Mouse (Mus musculus) left cerebral cortex, adult 11 months (tissue): ENCODE results near the gene Gm20388.
"Not testable (repeated sequence)": the region's sequence is repeated elsewhere in the genome, so short reads cannot be mapped to it uniquely, and the experiment has no call there.

Experiments used
- DNase-seq: peaks from one replicate; pipeline ENCODE4 v3.0.0; 2022; ENCODE audit warnings: low spot score

Gm20388 gene

DNA sequence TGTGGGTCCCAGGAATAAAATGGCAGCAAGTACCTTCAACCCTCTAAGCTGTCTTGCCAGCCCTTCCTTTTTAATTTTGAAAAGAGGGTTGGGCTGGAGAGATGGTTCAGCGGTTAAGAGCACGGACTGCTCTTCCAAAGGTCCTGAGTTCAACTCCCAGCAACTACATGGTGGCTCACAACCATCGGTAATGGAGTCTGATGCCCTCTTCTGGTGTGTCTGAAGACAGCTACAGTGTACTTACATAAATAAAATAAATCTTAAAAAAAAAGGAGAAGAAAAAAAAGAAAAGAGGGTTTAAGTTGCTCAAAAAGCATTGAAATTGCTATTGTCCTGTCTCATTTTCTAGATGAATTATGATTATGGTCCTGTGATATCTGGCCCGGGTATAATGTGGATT lies 3190.6 kb downstream of the Gm20388 start:
- DNase-seq, result no peak

DNA sequence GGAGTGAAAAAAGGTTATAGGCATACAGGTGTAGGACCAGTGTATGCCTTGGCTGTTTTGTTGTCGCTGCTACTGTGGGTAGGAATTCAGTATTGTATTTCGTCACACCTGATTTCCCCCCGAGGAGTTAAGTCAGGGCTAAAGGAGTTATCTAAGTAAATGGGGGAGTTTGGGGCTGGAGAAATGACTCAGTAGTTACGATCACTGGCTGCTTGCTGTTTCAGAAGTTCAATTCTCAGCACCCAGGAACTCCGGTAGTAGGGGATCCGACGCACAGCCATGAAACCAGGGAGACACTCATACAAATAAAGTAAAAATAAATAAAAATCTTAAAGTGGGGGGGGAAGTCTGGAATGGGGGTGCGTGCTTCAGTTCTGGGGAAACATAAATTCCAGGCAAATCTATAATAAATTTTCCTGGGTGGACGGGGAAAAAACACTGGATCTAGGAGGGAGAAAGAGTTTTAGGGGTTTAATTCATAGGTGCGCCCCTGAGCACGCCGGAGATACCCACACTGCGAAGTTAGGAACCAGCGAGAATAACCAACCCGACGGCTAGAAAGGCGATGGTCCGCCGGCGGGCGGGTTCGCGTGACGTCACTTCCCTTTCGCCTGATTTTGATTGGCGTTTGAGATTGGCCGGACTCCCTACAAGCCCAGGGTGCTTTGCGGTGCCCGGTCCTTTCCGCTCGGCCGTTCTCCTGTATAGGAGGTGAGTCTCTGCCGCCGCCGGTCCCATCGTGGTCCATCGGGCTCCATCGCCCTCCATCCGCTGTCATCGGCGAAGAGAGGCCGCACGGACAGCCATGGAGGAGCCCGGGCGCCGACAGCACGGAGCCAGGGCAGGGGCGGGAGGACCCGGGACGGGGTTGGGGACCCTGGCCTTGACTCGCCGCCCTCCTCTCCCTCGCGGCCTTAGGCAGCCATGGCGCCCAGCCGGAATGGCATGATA lies 3191.4 kb downstream of the Gm20388 start, which contains the start of gene Rpl13:
Gene Rpl13, plus strand, starts transcription at position 616 of the 951 bp plus-strand sequence.
- peak; percentile 95 for DNase-seq

DNA sequence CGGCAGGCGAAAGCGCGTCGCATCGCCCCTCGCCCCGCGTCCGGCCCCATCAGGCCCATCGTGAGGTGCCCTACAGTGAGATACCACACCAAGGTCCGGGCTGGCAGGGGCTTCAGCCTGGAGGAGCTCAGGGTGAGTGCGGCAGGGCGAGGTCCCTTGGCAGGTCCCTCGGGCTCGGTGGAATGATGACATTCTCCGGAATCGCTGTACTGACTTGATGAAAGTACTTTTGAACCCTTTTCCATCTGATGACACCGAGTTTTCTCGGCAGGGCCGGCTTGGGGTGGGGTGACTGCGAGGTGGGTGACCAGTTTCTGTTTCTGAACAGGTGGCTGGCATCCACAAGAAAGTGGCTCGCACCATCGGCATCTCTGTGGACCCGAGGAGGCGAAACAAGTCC lies 3192.2 kb downstream of the Gm20388 start:
- not testable (repeated sequence) for DNase-seq

DNA sequence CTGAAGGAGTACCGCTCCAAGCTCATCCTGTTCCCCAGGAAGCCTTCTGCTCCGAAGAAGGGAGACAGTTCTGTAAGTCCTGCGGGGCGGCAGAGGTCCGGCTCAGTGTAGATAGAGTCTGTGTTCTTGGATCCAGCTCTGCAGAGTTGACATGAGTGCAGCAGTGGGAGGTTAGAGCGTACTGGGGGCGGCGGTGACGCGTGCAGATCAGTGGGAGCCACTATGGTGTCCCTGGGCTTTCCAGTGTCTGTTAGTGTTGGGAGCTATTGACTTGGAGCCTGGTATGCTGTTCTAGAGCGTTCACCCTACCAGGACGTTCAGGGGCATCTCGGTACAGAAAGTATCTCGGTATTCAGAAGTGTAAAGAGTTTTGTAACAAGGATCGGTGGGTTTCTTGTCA lies 3192.6 kb downstream of the Gm20388 start:
- no peak for DNase-seq

DNA sequence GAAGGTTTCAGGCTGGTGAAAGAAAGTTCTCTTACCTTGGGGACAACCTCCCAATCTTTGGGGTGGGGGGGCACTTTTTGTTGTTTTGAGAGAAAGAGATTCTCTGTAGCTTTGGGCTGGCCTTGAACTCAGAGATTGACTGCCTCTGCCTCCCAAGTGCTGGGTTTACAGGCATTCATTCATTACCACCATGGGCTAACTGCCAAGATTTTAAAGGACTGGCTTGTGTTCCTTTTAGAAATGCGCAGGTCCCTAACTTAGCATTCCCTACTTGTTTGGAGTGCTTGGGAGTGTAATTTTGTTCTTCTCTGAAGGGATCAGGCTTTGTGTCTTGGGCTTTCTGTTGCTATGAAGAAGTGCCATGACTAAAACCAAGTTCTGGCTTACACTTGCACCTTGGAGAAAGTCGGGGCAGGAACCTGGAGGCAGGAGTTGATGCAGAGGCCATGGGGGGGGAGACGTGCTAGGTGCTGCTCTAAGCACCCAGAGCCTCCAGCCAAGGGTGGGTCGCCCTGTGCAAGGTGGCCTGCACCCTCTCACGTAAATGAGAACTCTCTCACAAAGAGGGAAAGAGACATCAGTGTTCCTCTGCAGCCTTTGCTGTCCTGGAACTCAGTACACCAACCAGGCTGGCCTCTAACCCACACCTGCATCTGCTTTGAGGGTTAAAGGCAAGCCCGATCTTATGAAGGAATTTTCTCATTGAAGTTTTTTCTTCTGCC lies 3193.6 kb downstream of the Gm20388 start:
- no peak for DNase-seq

DNA sequence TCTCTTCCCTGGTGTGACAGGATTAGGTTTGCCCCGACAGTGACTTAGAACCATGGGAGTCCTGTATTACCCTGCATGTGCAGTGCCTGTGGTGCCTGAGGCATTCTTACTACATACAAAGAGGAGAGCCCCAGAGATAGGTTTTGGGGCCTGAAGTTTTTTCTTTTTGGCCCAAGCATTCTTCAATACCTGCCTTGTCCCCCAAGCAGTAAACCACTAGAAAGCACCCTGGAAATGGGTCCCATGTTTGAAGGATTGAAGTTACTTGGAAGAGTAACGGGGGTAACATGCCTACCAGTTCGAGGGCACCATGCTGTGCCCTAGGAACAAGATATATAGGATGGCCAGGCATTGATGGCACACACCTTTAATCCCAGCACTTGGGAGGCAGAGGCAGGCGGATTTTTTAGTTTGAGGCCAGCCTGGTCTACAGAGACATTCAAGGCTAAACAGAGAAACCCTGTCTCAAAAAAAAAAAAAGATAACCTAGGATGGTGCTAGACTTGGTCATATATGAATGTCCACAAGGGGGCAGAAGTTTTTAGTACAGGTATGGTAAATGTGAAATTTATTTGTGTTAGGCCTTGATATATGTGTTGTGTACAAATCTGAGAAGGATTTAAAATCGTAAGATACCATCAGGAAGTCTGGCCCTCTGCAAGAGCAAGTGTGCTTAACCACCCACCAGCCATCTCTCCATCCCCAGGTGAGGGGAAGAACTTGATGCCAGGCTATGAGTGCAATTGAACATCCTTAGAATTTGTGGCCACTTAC lies 3195.1 kb downstream of the Gm20388 start:
- DNase-seq, result no peak

DNA sequence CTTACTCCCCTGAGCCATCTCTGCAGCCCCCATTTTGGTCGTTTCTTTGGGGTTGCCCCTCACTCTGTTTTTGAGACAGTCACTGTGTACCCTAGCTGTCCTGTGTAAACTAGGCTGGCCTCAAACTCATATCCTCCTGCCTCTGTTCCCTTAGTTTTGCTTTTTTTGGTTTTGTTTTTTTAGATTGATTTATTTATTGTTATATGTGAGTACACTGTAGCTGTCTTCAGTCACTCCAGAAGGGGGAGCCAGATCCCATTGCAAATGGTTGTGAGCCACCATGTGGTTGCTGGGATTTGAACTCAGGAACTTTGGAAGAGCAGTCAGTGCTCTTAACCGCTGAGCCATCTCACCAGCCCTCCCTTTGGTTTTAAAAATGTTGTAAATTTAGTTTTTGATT lies 3195.9 kb downstream of the Gm20388 start:
- no peak for DNase-seq

DNA sequence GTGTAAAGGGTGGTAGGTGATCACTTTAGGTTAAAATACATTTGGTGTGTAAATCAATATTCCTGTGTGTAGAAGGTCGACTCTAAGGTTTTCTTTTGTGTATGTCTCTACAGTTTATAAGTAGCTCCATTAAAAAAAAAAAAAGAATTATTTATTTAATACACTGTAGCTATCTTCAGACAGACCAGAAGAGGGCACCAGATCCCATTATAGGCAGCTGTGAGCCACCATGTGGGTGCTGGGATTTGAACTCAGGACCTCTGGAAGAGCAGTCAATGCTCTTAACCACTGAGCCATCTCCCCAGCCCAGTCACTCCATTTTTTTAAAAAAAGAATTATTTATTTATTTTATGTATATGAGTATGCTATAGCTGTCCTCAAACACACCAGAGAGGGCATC lies 3197.4 kb downstream of the Gm20388 start:
- no peak for DNase-seq

DNA sequence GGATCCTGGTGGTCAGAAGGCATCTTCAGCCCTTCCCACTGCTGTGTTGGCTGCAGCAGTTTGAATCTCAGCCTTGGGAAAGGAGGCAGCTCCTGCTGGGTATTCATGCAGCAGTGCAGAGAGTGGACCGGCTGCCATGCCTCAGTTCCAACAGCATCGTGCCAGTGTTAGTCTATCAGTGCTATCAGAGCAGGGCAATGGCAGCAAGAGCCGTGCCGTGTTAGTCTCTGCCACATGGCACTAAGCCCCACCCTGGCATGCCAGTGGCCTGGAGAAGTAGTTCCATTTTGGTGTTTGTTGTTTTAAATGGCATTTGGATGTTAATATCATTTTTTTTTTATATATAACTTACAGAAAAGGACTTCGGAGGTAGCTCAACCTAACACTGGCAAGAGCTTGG lies 3198.3 kb downstream of the Gm20388 start:
- no peak for DNase-seq

DNA sequence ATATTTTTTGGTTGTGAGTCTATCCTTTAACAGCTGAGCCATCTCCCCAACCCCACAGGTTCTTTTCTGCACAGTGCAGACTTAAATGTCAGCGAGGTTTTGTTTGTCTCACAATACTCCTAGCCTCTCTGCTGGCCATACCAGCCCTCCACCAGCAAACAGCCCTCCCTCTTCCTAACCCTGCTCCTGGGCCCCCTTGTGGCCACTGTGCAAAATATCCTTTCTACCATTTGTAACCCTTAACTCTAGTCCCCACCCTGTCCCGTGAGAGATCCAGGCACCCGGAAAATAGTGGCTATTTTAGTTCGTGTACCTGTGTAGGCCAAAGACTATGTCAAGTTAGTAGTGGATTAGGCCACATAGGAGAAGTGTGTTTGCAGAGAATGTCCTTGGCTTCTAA lies 3200.0 kb downstream of the Gm20388 start:
- DNase-seq, result no peak

DNA sequence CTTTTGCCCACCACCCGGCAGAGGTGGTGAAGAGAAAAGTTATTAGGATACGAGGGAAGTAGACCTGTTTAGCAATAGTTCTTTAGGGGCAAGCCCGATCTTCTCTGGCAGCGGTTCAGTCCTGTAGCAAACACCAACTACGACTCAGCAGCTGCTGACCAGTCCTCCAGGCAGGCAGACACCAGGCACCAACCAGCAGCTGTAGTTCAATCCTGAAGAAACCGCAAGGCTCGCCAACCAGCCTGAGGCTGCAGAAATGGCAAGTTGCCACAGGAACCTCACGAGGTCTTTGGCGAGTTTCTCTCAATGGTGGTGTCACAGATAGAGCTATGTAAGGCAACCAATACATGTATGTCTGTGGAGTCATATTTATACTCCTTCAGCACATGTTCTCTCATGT lies 3202.3 kb downstream of the Gm20388 start:
- DNase-seq, result no peak

DNA sequence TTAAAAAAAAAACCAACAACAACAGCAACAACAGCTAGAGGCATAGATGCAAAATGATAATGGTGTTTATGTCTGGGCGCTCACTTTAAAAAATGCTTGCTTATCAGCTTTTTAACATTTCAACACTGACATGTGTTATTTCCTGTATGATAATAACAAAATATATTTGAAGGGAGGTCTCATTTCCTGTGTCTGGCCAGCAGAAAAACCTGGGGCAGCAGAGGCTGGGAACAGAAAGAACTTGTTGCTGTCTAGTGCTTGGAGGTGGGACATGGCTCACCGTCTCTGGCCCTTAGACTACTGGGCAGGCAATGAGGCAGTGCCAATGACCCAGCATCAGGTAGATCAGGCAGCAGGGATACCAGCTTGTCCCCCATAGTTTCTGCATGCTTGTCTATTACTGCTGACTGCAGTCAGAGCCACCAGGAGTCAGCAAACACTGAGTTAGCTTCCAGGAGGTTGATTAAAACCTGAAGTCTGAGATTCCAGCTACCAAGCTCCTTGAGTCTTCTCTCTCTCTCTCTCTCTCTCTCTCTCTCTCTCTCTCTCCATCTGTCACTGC lies 3203.3 kb downstream of the Gm20388 start:
- DNase-seq, result no peak

DNA sequence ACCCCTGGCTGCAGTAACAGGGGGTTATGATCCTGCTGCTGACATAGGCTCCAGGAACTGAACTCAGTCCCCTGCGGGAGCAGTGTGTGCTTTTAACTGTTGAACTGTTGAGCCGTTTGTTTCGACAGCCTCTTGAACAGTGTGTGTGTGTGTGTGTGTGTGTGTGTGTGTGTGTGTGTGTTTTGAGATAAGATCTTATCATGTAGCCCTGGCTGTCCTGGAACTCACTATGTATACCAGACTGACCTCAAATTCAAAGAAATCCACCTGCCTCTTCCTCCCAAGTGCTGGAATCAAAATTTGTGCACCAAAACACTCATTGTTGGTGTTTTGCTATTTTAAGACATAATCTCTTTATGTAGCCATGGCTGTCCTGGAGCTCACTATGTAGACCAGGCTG lies 3204.0 kb downstream of the Gm20388 start:
- no peak for DNase-seq

DNA sequence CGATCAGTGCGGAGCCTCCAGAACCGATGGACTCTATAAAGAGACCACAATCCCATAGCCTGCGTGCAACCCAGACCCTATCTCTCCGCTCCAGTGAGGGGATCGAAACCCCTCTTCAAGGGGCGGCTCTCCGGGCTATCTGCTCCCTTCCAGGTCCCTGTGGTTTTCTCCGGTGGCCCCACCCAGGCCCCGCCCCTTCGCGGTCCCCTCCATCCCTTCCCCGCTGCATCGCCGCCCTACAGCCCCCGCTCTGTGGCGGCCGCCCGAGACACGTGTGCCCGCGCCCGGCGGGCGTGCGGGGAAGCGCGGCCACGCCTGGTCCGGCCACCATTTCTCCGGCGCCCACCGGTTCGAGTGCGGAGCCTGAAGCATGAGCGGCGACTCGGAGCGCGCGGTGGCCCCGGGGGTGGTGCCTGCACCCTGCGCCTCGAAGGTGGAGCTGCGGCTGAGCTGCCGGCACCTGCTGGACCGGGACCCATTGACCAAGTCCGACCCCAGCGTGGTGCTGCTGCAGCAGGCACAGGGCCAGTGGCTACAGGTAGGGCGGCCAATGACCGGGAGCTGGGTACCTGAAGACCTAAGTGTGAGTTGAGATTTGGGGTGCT lies 3206.6 kb downstream of the Gm20388 start, which contains the start of gene Cpne7:
Gene Cpne7, plus strand, starts transcription at position 248 of the 605 bp plus-strand sequence.
- DNase-seq, result no peak

DNA sequence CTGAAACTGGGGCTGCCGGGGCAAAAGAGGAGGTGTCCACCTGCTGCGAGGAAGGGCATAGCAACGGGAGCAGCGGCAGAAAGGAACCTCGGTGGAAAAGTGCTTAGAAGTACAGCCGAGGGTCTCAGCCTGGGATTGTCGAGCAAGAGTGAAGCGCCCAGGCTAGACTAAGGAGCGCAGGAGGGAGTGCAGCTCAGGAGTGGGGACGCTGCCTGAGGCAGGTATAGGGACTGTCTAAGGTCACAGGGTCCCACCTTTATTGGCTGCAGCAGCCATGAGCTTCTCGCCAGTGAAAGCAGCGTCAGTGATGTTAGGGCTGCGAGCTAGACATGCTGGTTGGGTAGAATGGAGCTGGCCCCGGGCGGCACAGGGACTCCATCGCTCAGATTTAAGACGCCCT lies 3207.1 kb downstream of the Gm20388 start:
- no peak for DNase-seq

DNA sequence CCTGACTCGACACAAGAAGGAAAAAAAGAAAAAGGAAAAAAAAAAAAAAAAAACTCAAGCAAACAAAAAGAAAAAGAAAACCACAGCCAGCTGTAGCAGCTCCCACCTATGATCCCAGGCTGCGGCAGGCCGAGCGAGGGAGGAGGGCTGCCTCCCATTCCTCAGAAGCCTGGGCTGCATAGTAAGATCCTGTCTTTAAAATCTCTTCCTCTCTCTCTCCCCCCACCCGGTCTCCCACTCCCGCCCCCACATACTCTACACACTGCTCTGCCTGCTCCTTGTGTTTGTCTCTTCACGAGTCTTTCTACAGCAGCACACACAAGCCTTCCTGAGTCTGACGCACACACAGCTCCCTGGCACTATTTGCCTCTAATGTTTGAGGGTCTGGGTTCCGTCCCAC lies 3211.4 kb downstream of the Gm20388 start:
- DNase-seq, result no peak

DNA sequence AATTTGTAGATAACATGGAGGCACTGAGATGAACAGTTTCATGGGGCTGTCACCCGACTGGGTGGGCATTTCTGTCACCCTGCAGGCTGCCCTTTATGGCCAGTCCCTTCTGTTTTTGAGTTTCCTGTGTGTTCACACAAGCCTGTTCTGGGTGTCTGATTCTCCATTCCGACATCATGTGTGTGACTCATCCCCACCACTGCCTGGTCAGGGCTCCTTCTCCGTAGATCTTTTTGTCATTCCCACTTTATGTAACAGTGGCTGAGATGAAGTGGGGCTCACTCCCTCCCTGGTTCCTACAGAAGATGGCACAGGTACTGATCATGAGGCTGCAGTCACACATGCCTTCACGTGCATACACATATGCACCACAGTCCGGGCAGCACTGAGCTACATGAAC lies 3212.0 kb downstream of the Gm20388 start:
- DNase-seq, result no peak

DNA sequence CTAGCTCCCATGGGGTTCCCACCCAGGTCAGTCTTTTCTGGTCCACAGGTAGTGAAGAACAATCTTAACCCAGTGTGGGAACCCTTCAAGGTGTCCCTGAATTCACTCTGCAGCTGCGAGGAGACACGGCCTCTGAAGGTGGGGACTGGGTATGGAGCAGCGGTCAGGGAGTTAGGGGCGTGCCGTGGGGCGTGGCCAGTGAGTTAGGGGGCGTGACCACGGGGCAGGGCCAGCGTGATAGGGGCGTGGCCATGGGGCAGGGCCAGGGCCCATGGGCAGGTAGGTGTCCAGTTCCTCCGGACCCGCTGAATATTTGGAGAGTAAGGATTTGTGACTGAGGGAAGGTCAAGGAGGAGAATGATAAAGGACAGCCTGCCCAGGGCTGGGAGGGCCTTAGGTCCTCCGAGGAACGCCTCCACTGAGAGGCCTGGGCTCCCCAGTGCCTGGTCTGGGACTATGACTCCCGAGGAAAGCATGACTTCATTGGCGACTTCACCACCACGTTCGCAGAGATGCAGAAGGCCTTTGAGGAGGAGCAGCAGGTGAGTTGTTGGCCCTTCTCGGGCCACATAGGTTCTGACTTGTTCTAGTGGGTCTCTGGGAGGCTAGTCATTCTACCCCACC lies 3215.7 kb downstream of the Gm20388 start:
- no peak for DNase-seq

DNA sequence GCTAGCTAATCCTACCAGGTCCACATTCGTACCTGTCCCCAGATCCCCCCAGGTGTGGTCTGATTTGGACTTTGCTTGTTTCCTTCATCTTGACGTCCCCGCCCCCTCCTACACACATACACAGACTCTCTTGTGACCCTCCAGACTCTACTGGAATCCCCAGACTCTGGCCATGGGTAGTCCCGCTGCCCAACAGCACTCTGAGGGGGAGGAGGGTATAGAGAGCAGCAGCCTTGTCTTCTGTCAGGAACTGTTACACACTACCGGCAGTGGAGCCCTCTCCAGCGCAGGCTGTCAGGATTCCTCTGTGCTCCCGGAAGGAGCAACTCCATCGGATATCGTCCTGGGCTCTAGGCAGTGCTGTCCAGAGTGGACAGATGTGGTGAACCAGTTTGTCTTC lies 3220.4 kb downstream of the Gm20388 start:
- no peak for DNase-seq

DNA sequence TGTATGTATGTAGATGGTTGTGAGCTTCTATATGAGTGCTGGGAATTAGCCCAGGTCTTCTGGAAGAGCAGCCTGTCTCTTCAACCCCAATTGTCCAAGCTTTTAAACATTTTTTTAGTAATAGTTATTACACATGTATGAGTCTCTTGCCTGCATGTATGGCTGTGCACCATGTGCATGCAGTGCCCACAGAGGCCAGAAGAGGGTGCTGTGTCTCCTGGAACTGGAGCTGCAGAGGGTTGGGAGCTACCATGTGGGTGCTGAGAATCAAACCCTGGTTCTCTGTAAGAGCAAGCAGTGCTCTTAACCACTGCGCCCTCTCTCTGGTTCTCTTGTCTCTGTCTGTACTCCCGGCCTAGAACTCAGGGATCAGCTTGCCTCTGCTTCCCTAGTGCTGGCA lies 3222.3 kb downstream of the Gm20388 start:
- DNase-seq, result no peak

DNA sequence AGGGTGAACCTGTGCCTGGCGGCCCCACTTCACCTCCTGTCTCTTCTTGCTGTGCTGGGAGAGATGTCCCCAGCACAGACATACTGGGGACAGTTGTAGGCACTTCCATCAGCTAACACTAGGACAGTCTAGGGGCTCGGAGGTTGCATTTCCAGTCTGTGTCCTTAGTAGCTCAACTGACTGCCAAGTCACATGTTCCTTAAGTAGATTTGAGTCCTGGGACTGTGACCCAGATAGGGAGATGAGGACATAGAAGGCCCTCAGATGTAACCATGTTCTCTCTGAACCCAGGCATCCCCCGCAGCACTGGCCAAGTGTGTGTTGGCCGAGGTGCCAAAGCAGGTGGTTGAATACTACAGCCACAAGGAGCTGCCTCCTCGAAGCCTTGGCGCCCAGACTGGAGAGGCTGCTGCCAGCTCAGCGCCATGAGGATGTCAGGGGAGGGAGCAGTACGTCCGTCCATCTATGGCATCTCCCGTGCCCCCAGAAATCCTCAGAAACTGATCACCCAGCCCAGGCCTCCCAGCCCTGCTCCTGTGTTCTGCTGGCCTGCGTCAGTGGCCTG lies 3223.6 kb downstream of the Gm20388 start:
- DNase-seq, result no peak
